Comparison of ENCODE assay signal across 13 mouse cellular contexts in the genomic region with DNA sequence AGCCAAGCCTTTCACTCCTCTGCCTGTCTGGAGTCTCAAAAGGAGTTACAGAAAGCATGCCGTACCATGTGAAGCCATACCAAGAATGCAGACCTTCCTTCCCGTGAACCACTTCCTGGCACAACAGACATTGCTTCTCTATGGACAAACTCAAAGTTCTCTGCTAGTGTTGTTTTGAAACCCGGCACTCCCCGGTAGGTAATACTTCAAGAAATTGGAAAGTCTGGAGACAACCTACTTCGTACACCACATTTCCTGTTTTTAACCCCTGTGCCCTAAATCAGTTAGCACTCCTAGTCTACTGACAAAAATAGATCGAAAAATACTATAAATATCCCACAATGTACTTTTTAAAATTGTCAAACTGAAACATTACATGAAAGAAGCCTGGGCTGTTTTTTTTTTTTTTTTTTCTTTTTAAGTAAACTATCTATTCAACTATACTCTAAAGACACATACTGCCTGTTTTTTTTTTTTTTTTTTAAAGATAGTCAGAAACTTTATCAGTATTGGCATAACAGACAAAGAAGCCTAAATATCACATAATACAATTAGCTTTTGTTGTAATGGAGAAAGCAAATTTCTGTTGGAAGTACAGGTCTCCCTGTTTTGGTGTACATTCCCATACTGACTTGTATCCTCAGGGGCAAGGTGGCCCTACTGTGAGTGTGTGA.
A peak's percentile ranks its signal among the peaks of the same experiment; 100 is the strongest.
DNase-seq lines count a peak whose midpoint lies in the region.
"Had no signal": no experiment of that assay in that cellular context is flagged by ENCODE, and none has a peak within 500 bp of the region (broad histone marks: within the 10 kb centered on the region; RNA-seq: fewer than 3 reads in every experiment).

No protein-coding gene starts in this region.

- peak; percentile 41 for DNase-seq in heart, adult 11 months
- DNase-seq in heart, adult 8-10 months (ENCODE audit: low spot score): no peak
- DNase-seq in CD8-positive naive resting alpha-beta T cell, adult 2 months (ENCODE audit: low read depth in 2 of 2, low spot score in 2 of 2): peak; percentile 20 to 32
- DNase-seq in induced T-regulatory cell, adult 2 months (ENCODE audit: low read depth): peak; percentile 82
- DNase-seq in thymus, postnatal 0 days (ENCODE audit: low spot score): peak; percentile 70
- no peak for DNase-seq in heart, postnatal 25 days (ENCODE audit: low spot score)
- DNase-seq in frontal cortex, postnatal 36 days (ENCODE audit: low spot score in 2 of 2): no peak
- DNase-seq in layer of hippocampus, postnatal 14 days (ENCODE audit: low spot score in 2 of 2): no peak
- DNase-seq: cerebellum, postnatal 36 days; kidney, adult 2 months; kidney, postnatal 4 days; midbrain, embryonic 14.5 days; right cerebral cortex, postnatal 25 days had no signal

- intact Hi-C loops in heart, postnatal 25 days (cut with DNase I): no loop called here

Comparison
In these comparisons a context has a peak if more than half of its experiments do, and no peak if none do; other contexts are left out.
1. DNase-seq: peak in heart, adult 11 months (single experiment), CD8-positive naive resting alpha-beta T cell, adult 2 months (2 of 2), induced T-regulatory cell, adult 2 months (single experiment) and thymus, postnatal 0 days (single experiment); none in heart, adult 8-10 months (single experiment), heart, postnatal 25 days (single experiment), frontal cortex, postnatal 36 days (0 of 2) and layer of hippocampus, postnatal 14 days (0 of 2).